Mouse (Mus musculus): ENCODE measurements around the gene 4921539E11Rik.

The 4921539E11Rik gene

DNA sequence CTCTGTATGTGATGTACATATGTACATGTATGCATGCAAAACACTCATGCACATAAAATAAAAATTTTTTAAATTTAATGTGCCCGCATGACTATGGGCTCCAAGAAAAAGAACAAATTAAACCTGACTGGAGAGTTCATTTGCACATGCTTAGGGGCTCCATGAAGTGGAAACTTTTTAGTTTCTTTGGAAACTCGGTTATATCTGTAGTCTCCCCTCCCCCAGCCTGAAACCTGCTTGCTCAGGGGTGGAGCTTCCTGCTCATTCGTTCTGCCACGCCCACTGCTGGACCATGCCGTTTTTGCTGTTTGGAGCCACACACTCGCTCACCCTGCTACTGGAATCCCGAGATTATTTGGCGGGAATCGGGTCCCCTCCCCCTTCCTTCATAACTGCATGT, 67.8 kb downstream of the 4921539E11Rik start:
- no peak for DNase-seq

GRCm38 (mm10) chr4:103221789-103222188, 68.9 kb downstream of the 4921539E11Rik start:
- no peak for DNase-seq

- DNase-seq, result no peak
These were observed 71.7 kb downstream of the 4921539E11Rik start for GRCm38 (mm10) chr4:103219011-103219410.

DNA sequence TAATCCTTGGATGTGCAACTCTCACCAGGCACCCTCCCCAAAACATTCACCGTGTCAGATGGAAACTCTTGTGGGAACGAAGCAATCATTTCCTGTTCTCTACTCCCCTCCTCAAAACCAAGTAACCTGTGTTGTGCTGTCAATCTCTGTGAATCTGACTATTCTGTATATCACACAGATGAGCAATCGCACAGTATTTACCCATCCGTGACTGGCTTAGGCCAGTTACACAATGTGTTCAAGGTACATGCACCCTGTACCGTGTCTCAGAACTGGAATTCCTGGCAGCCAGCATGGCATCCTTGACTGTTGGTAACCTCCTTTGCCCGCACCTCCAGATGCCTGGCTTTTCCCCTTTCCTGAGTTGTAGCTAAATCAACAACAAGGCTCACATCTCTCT, 74.6 kb downstream of the 4921539E11Rik start:
- DNase-seq, result no peak

DNA sequence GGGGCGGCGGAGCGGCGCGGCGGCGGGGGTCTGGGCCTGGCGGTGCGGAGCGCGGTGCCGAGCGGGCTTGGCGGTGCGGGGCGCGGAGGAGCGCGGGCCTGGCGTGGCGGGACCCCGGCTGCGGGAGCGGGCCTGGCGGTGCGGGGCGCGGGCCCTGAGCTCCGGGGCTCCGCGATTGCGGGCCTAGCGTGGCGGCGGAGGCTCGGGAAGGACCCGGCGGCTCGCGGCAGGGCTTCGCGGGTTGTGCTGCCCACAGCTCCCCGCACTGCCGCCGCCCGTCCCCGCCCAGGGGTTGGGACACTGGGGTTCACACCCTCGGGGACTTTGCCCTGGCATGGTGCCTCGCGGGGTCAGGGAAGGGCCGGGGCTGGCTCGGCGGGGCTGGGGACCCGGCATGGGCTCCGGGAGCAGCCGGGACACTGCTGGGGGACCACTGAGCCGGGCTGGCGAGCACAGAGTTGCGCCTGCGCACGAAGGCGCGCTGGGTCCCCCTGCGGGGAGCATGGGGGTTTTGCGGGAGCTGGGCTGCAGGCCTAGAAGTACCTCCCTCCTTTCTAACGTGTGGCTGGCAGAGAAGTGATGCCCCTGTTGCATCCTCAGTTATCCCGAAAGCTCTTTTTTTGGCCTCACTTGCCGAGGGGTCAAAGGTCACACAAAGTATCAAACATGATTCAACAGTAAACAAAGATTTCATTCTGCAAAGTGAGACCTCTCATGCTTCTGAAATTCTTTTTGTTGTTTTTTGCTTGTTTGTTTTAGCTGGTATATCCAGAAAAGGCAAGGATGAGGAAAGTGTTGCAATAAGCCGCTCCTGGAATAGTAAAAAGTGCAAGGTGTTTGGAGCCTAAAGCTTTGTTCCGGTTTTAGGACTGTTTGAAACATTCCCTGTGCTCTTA, 75.5 kb downstream of the 4921539E11Rik start, which contains the start of gene Slc35d1:
Gene Slc35d1, minus strand, starts transcription at position 240 of the 896 bp plus-strand sequence.
- peak; percentile 91 for DNase-seq

GRCm38 (mm10) chr4:103214498-103214924, 76.2 kb downstream of the 4921539E11Rik start:
- peak; percentile 87 for DNase-seq

GRCm38 (mm10) chr4:103213859-103214497, 76.7 kb downstream of the 4921539E11Rik start:
- DNase-seq, result peak; percentile 14

DNA sequence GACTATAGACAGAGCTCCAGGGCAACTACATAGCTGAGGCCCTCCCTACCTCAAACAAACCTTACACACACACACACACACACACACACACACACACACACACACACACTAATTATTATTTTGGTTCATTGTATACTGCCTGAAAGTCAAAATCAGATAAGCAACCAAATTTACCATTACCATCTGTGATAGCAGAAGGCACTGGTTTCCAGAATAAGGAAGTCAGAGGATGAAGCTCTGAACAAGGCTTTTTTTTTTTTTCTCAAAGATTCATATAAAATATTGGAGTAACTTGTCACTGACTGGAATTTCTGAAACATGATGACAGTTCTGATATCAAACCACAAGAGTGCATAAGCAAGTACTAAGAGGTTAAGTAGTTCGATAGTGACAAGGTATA, 82.1 kb downstream of the 4921539E11Rik start:
- DNase-seq, result no peak

- DNase-seq, result no peak
These were observed 87.0 kb downstream of the 4921539E11Rik start for GRCm38 (mm10) chr4:103203646-103204045.

GRCm38 (mm10) chr4:103200046-103200445, 90.6 kb downstream of the 4921539E11Rik start:
- DNase-seq, result no peak

GRCm38 (mm10) chr4:103199086-103199485, 91.6 kb downstream of the 4921539E11Rik start:
- DNase-seq, result no peak

DNA sequence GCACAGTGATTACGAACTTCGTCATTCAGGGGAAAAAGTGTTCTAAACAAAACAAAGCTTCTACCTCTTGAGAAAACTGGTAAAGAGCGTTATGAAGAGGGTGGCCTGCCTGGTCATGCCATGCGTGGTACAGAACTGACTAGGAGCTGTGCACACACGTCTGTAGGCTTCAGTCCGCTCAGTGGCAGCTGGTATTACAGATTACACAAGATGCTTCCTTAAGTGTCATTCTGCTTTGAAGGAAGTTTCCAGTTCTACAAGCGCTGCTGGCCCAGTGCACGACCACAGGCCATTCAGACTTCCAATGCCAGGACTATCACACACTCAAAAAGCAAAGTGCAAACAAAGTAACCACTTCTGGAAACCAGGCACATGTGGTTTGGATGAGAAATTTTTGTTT, 93.3 kb downstream of the 4921539E11Rik start:
- no peak for DNase-seq

DNA sequence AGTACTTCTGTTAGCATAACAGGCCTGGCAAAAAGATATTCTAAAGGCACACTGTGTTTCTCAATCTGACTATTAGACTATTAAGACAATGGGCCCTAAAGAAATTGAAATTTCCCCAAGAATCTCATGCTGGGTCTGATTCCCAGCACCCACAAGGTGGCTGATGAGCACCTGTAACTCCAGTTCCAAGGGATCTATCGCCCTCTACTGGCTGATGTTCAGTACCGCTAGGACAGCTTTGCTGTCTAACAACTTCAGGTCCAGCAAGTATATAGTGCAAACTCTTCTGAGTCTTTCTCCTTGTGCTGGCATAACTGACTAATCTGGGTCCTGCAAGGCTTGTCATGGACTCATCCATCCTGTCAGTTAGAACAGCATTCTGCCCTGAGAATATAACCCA, 98.2 kb downstream of the 4921539E11Rik start:
- no peak for DNase-seq

DNA sequence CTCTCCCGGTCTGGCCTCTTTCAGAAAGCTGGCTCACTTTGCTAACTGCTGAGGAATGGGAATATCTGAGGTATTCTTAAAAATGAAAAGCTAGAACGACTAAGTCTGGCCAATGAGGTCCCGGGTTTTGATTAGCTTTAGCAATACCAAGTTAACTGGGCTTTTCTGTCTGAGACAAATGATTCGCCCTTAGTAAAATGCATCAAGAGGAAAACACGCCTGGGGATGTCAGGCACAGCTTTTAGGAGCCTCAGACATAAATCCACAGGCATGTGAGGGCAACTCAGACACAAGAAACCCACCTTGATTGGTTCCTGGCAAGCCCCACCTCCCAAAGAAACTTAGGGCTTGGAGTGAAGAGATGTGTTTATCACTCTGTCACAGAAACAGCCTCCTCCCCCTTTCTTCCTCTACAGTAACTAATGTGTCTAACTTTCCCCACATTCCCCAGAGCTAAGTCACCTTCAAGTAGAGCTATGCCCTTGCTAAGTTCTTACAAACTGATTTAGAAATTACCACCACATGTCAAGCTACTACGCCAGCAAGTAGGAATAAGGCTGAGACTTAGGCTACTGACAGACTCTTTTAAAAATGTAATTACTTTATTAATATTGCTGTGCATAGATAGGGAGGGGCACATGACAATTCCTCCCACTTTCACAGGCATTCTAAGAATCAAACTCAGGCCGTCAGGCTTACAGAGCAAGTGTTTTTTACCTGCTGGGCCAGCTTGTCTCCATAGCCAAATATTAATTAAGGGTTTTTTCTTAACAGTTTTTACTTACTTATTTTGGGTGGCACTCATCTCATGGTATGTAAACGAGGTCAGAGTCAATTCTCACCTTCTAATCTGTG, 101.7 kb downstream of the 4921539E11Rik start:
- no peak for DNase-seq

Measured in retina, postnatal 1 day (tissue).